Mouse (Mus musculus) cerebellum, postnatal 10 days (tissue): ENCODE measurements around the gene Stk38l.
A peak's percentile ranks its signal among the peaks of the same experiment; 100 is the strongest.
"Not testable (repeated sequence)": the region's sequence is repeated elsewhere in the genome, so short reads cannot be mapped to it uniquely, and the experiment has no call there.

ENCODE experiments used
- DNase-seq, 2 experiments: peaks; one replicate each; pipeline ENCODE4 v3.0.0; 2021; ENCODE audit warnings: mixed read lengths in 2 of 2

Stk38l gene

GRCm38 (mm10) chr6:146775864-146776263 is 51.1 kb downstream of the Stk38l start:
- not testable (repeated sequence) for DNase-seq

- DNase-seq = no peak
These were observed 52.0 kb downstream of the Stk38l start for GRCm38 (mm10) chr6:146776610-146777389.

GRCm38 (mm10) chr6:146778055-146778454 is 53.3 kb downstream of the Stk38l start:
- no peak for DNase-seq

GRCm38 (mm10) chr6:146781566-146781965 is 56.8 kb downstream of the Stk38l start:
- DNase-seq = no peak

- DNase-seq = no peak
These were observed 68.7 kb downstream of the Stk38l start for GRCm38 (mm10) chr6:146793527-146793926.

GRCm38 (mm10) chr6:146795166-146795923 is 70.5 kb downstream of the Stk38l start:
- peak in 1 of 2 experiments; percentile 9 for DNase-seq

- DNase-seq = peak; percentile 73 to 79
These were observed 71.2 kb downstream of the Stk38l start, which contains the start of gene Arntl2 for GRCm38 (mm10) chr6:146795924-146796545. Gene Arntl2 (plus strand): TSS chr6:146796055.

- DNase-seq = no peak
These were observed 72.7 kb downstream of the Stk38l start for GRCm38 (mm10) chr6:146797446-146797845.

GRCm38 (mm10) chr6:146809991-146810390 is 85.2 kb downstream of the Stk38l start:
- no peak for DNase-seq

- no peak for DNase-seq
These were observed 88.2 kb downstream of the Stk38l start for GRCm38 (mm10) chr6:146813007-146813406.

- no peak for DNase-seq
These were observed 95.6 kb downstream of the Stk38l start for GRCm38 (mm10) chr6:146820177-146820965.

GRCm38 (mm10) chr6:146821958-146822357 is 97.2 kb downstream of the Stk38l start:
- DNase-seq = no peak

GRCm38 (mm10) chr6:146824727-146825486 is 100.1 kb downstream of the Stk38l start:
- peak; percentile 79 to 83 for DNase-seq

- no peak for DNase-seq
These were observed 100.6 kb downstream of the Stk38l start for GRCm38 (mm10) chr6:146825487-146825773.
